Mouse (Mus musculus): ENCODE measurements around the gene Ints6.
"Not testable (repeated sequence)": the region's sequence is repeated elsewhere in the genome, so short reads cannot be mapped to it uniquely, and the experiment has no call there.

DNA sequence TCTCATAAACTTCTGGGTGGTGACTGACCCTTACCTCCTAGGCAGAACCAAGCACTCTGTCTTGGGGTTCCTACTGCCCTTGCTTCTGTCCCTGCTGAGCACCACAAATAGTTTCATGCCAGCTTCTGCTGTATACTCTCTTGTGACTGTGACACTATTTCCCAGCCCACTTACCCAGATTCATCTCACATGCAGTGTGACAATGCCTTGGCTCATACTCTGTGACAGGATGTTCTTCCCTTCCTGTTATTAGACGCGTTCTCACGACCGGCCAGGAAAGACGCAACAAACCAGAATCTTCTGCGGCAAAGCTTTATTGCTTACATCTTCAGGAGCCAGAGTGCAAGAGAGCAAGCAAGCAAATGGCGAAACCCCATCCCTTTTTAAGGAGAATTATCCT lies 118.6 kb downstream of the Ints6 start:
- TF ChIP-seq GATA1 (IDR thresholded peaks at IDR 0.05; ENCODE audit: borderline replicate concordance, low read length); FLI1 (IDR thresholded peaks at IDR 0.05; ENCODE audit: low read length): not testable (repeated sequence)

Data from megakaryocyte, embryonic 14.5 days (primary cell).